Mouse (Mus musculus): ENCODE data around the gene Zfp385b.

GRCm38 (mm10) chr2:77552675-77553074 is 266.8 kb downstream of the Zfp385b start:
- TF ChIP-seq CTCF (IDR thresholded peaks at IDR 0.05; ENCODE audit: control insufficient read depth, insufficient read depth, insufficient replicate concordance, low read depth, low read length), result no peak
- TF ChIP-seq POLR2A (IDR thresholded peaks at IDR 0.05; ENCODE audit: control insufficient read depth, low read depth, low read length), result no peak
